Mouse (Mus musculus) large intestine, adult 2 months (tissue): ENCODE measurements at regions not wholly inside any gene's neighbourhood (a gene's known extent, or its start where the extent isn't known, plus 50 kb on each side); places are given as distances from the start of the nearest gene placed in this dataset.

Experiments used
- DNase-seq: peaks from one replicate; pipeline ENCODE4 v3.0.0-alpha.2; 2012; ENCODE audit warnings: low read depth, low spot score
- WGBS: fragments of 180-500 bp; shearing (Covaris S2); methylation state at CpG from one replicate; pipeline ENCODE4 v1.1.7; 2018; 5-methylcytosine and 5-hydroxymethylcytosine counted together

DNA sequence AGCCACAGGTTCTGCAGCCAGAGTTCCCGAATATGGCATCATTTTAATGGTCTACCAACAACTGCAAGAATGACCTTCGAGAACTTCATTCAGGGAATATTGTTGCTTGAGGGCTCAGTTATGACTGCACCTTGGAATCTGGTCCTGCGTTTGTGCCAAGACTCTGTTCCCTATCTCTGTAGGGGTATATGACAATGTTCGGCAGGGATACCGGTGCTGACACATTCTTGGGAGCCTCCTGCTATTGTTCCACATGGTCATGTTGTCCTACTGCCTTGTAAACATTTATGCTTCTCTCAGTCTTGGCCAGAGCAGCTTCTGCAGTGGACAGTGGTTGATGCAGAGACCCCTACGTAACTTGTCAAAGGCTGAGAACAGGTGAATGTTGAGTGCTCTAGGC, 216.8 kb upstream of the Stt3b start:
- 78% methylated on average over 6 of the region's 6 CpGs for WGBS
- DNase-seq: no peak

DNA sequence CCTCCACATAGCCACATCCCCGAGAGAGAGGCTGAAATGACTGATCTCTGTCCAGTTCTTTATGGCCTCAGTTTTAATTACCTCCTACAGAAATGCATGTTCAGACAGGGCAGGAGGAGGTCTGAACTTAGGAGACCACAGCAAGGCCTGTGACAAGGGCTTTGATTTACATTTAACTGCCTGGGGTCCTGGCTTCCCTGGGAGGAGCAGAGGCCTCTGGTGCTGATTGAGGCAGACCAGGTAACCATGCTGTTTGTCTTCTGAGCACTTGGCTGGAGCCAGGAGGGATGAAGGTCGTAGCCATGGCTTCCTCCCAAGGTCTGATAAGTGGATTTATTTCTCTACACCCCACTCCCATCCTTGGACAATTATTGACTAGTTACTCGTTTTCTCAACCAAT, 224.0 kb upstream of the Stt3b start:
- no peak for DNase-seq
- 23% methylated on average over 3 of the region's 3 CpGs for WGBS

DNA sequence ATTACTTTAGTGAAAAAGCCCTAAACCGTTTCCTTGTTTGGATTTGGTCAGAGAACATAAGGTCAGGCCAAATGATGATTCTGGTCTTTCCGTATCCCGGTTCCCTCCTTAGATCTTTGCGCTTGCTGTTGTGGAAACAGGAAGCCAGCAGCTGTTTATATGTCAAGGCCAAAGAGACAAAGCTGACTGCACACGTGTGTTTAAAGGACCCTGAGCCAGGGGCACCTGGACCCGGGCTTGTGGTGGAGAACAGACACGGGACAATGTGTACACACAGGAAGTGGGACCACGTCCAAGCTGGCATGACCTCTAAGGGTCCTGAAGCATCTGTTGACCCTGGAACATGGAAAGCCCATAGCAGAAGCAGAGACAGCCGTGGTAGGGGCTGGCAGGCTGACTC, 233.4 kb upstream of the Stt3b start:
- WGBS: 36% methylated on average over 9 of the region's 9 CpGs
- no peak for DNase-seq

DNA sequence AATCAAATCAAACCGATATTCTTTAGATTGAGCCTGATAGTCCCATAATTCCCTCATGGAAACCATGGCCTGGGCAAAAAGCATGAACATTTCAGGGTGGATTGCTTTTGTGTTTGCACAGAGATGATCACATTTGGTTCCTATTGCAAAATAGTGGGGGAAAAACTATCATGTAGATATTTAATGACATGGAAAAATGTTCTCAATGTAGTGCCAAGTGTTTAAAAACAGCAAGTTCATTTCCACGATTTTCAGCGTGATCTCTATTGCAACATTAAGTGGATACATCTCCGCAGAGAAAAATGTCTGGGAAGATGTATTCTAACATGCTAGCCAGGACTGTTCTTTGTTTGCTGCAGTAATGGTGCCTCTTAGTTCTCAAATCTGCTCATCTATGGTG, 235.0 kb upstream of the Stt3b start:
- 79% methylated on average over 4 of the region's 4 CpGs for WGBS
- no peak for DNase-seq

DNA sequence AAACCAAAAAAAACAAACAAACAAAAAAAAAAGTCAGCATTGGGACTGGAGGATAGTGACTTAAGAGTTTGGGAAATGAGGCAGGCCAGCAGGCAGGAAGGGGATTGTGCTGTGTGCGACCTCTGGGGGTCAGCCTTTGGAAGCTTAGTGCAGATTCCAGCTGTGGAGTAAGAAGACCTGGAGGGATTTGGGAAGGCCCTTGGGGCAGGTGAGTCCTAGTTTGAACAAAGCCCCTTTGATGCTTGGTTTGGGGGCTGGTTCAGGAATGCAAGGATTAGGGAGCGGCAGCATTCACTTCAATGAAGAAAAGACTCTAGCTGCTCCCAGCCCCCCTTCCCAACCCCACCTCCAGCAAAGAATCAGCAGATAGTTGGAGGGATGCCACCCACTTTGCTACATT, 235.6 kb upstream of the Stt3b start:
- 96% methylated on average over 2 of the region's 2 CpGs for WGBS
- DNase-seq: no peak

DNA sequence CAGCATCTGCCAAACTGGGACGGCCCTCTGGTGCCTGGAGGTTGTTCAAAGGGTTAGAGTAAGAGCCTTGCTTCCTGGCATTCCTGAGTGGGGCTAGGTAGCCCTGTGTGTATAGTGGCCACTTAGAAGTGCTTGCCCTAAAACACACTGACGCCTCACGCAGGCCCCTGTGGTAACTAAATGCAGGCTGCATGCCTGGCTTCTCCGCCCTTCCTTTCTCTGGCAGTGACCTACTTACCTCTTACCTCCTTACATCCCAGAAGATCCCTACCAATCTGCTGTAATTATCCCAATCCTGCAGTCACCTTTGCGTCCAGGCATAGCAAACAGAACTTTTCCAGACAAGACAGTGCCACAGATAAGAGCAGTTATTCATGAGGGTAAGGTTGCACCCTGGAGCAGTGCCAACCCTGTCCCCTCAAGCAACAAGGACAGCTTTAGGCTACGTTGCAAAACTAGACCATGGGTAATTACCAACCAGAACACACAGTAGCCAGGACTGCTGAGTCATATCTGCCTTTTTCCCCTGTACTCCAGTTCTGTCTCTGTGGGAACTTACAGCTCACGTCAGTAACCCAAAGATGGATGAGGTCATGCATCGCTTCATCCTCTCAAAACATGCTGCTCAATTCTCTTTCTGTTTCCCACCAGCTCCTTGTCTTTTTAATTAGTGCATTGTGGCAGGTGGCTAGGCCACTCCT, 237.6 kb upstream of the Stt3b start:
- DNase-seq: no peak

DNA sequence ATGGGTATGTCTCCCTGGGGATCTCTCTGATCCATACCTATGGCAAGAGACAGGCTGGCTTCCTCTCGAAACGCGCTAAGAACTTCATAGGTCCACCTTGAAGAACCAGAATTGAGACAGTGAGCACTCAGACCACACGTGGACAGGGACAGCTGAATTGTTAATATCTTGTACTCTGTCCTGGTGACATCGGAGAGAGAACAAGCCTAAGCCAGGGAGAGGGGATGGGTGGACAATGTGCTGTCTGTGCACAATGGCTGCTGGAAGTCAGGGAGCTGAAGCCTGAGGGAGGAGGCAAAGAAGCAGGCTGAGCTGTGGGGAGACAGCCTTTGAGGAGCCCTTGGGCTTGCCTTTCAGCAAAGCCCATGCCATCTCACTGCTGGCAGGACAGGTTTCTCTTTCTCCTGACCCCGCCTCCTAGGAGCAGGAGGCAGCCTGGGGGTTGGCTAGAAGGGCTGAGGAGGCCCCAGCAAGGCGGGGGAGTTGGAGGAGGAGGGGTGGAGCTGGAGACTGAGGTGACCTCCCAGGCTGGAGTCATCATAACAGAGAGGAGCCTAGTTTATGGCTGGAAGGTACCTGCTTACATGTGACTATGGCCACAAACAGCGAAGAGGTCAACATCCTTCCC, 238.6 kb upstream of the Stt3b start:
- WGBS: 35% methylated on average over 8 of the region's 8 CpGs
- DNase-seq: peak; percentile 21

More for the DNA sequence above, 237.6 kb upstream of the Stt3b start:
- 27% methylated on average over 8 of the region's 8 CpGs for WGBS

DNA sequence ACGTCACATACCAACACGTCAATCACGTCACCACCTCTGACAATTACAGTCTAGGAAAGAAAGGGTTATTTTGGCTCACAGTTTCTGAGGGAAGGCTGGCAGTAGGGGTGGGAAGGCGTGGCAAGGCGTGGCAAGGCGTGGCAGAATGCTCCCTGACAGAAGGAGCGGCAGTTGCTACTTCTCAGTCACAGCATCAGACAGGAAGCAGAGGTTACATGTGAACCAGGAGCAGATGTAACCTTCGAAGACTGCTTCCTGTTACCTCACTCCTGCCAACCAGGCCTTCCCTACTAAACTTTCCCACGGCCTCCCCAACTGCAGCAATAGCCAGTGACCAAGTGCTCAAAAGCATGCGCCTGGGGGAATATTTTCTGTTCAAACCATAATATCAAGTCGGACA, 240.9 kb upstream of the Stt3b start:
- WGBS: 78% methylated on average over 11 of the region's 11 CpGs
- no peak for DNase-seq

DNA sequence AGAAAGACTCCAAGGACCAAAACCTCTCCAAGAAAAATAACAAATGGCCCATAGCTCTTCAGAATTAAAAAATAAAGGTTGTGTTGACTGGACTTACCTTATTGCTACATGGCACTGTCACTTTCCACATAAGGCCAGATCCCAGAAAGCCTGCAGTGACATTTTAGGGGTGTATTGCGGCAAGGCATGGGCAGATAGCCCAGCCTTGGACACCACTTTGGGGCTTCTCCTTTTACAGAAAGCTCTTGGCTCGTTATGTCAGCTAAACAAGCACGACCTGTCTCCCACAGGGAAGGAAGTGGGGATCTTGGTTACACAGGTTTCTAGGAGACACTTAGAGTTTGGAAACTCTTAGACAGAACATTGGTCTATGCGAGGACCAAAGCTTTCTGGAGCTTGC, 241.3 kb upstream of the Stt3b start:
- no peak for DNase-seq
- 78% methylated on average over 4 of the region's 4 CpGs for WGBS

DNA sequence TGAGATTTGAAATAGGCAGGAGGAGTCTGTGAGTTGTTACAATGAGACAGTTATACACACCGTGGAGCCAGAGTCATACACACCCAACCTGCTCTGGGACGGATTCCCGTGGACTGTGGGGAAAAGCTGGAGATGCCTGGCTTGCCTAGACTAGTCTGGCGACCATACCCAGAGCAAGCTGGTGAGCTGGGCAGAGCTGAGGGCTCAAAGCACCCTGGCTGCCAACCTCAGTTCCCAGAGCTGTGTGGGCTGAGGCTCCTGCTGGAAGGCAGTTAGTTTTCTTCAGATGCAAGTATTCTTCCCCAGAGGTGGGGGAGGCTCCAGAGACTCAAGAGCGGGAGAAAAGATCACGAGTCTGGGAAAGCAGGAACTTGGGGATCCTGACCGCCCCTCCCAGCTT, 247.9 kb upstream of the Stt3b start:
- 71% methylated on average over 7 of the region's 7 CpGs for WGBS
- no peak for DNase-seq

DNA sequence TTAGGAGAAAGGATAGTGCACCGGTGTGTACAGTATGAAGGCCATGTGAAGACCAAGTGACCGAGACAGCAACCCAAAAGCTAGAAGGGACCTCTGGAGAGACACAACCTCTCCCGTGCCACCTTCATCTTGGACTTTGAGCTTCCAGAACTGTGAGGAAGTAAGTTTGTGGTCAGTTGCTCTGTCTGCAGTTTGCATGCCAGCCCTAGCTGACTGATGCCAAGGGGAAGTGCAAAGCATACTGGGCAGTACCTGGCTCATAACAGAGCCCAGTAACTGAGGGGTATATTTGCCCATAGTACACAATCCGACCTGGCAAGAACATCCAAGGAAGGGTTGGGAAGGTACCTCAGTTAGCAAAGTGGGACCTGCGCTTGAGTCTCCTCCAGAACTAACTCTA, 249.3 kb upstream of the Stt3b start:
- no peak for DNase-seq
- WGBS: 78% methylated on average over 5 of the region's 5 CpGs

DNA sequence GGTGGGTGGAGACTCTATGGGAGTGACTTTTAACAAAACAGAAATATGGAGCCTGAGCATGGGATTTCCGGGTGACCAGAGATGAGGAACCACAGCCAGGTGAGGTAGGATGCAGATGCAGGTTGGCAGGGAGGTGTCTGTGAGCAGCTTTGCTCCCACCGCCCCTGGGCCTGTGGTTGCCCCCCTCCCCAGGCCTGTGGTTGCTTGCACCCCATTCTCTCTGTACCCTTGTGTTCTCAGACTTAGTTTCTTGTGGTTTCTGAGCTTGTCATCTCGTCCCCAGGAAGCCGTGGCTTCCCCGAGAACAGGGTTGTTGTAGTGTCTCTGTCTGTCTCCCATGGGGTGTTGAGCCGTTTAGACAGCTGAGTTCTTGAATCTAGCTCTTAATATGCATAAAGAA, 251.0 kb upstream of the Stt3b start:
- no peak for DNase-seq
- 88% methylated on average over 6 of the region's 6 CpGs for WGBS

DNA sequence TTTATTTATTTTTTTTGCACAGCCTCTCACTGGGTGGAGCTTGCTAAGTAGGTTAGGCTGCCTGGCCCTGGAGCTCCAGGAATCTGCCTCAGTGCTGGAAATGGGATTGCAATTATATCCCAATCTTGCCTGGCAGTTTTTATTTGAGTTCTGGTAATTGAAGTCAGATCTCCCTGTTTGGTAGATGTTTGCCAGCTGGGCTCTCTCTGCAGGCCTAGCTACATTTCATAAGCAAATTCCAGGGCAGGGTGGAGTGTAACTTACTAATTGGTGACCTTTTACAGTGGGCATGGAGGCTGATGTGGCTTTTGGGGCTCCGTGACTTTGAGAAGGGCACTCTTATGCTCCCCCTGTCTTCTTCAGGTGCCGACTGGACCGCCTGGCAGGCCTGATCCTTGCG, 252.6 kb upstream of the Stt3b start:
- DNase-seq: no peak
- WGBS: 49% methylated on average over 4 of the region's 4 CpGs

DNA sequence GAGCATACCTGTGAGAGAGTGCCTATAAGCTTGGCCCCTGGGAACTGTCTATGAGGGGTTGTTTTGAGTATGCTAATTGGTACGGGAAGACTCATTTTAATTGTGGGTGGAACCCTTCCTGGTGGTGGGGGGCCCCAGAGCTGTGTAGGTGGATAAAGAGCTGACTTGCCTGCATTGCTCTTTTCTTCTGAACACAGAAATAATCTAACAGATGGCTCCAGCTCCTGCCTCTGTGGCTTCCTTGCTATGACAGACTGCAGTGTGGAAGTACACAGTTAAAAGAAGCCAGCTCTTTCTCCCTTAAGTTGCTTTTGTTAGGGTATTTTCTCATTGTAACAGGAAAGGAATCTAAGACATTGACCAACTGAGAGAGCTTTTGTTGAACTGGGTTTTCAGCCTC, 254.1 kb upstream of the Stt3b start:
- DNase-seq: no peak
- WGBS: 76% methylated on average over 1 of the region's 1 CpGs

DNA sequence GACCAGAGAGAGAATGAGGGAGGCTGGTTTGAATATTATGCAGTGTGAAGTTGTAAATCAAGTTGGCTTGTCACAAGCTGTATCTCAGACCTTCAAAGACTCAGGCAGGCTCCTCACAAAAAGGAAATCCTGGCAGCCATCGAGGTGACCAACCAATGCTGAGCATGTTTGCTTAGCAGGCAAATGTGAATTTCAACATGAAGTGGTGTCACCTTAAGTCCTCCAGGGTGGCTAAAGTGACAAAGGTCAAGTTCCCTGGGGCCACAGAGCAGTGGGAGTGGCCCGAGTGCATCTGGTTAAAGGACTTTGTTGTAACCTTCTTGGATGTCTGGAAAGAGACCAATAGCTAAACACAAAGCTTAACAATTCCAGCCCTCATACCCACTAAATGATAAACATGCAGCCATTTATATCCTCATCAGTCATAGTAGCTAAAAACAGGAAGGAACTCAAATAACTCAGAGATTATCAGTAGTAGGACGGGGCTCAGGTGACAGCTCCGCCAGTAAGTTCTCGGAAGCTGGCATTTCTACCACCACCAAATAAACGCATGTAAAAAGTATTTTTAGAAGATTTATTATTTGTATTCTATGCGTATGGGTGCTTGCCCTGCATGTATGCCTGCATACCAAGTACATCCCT, 258.6 kb upstream of the Stt3b start:
- DNase-seq: no peak
- WGBS: 55% methylated on average over 7 of the region's 7 CpGs

DNA sequence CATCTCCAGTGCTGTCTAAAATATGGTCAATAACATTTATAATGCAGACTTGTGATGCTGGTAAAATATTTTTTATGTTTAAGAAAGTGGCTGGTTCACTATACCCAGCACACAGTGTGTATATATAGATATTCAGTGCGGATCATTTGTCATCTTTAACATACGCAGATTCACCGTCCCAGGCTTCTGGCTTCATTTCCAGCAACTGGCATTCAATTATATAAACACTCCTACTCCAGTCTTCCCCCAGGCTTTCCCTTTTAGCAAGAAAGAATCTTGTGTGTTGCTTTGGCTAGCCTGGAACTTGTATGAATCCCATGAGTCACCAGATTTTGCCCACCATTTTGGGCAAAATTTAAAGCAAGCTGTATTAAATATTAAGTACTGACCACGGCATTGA, 260.8 kb upstream of the Stt3b start:
- DNase-seq: no peak

DNA sequence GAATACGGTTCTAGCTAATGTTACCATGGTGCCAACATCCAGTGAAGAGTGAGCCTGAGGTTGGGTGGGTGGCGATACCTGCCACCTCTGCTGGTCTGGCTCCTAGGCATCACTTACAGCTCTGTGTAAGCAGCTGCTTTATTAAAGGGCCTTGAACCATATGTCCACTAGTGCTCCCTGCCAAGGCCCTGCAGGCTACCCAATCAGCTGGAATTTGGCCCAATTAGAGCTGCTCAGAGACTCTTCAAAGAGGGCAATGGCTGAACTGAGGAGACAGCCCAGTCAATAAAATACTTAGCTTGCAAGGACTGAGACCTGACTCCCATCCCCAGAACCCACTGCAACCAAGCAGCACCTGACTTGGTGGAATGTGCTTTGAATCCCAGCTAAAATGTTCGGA, 270.9 kb upstream of the Stt3b start:
- no peak for DNase-seq
- 80% methylated on average over 3 of the region's 3 CpGs for WGBS

More for the DNA sequence above, 260.8 kb upstream of the Stt3b start:
- 83% methylated on average over 4 of the region's 4 CpGs for WGBS

DNA sequence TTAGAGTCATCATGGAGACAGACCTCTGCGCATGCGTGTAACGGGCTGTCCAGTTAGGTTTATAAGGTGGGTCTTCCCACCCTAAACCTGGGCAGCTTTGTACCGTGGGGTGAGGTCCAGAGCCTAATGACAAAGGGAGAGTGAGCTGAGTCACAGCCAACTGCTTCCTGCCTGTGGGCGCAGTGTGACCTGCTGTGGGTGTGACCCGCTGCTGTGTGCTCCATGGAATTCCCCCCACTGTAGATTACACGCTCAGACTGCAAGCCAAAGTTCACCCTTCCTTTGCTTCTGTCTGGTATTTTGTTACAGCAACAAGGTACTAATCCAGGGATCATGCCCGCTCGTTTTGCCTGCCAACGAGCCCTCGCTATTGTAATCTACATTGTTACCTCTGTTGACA, 273.3 kb upstream of the Stt3b start:
- DNase-seq: no peak
- 73% methylated on average over 11 of the region's 11 CpGs for WGBS

DNA sequence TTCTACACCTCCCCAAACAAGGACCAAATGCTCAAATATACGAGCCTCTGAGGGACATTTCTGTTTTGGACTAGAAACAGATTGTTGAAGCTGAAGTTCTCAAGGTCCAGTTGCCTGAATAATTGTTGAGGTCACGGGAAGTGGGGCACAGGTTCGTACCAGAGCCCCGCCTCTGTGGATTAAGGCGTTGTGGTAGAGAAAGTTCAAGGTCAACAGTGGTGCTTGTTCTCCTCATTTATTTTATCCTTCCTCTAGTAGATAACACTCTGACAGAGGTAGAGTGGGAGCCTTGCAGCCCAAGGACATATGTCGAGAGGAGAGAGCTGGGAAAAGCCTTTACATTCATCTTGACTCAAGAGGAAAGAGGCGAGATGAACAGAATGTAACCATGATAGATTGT, 274.7 kb upstream of the Stt3b start:
- 78% methylated on average over 7 of the region's 7 CpGs for WGBS
- DNase-seq: no peak

DNA sequence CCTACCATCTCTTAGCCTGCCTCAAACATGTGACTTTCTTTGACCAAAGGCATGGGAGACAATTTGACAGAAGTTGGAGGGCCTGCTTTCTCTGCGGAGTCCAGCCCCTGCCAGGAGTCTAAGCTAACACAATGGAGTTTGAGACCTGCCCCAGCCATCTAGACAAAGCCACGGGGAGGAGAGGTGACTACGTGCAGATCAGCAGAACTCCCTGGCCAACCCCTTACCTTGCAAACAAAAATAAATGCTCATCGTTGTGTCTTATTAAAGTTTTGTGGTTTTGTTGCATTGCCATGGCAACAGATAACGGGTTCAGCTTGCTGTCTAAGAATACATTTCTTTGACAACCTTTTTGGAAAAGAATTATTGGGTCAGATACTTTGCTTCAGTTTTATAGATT, 282.2 kb upstream of the Stt3b start:
- WGBS: 69% methylated on average over 5 of the region's 5 CpGs
- DNase-seq: no peak

DNA sequence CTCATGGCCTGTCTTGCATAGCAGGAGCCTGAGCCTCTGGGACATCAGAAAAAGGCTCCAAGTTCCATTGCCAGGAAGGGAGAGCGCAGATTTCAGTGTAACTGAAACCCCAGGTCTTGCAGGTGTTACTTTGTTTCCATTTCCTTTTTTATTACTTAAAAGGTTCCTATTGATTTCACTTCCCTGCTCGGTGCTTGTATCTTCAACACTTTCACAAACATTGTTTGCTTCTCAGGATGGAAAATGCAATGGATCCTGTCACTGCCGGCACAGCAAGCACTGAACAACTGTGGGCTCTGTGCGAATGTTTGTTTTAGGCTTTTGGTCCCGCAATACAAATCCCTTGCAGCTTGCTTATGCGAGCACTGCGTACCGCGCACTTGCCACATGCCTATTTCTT, 290.0 kb upstream of the Stt3b start:
- no peak for DNase-seq
- 65% methylated on average over 9 of the region's 9 CpGs for WGBS
